Mouse (Mus musculus): ENCODE measurements around the gene S1pr5. TPM values are rescaled to one million over a fixed set of nuclear protein-coding genes. Genes with fewer than 3 reads are reported as not detected.
A peak's percentile ranks its signal among the peaks of the same experiment; 100 is the strongest.
"Not testable (repeated sequence)": the region's sequence is repeated elsewhere in the genome, so short reads cannot be mapped to it uniquely, and the experiment has no call there.

The S1pr5 gene
- 4.7 and 5.0 TPM in 2 replicates for polyA plus RNA-seq (2015; fragmentation: Nextera tagmentation; extraction: Ambion mirVana)

GRCm38 (mm10) chr9:21248326-21248725 is at the start of gene S1pr5:
S1pr5 (minus strand) TSS chr9:21248443.
- no peak for TF ChIP-seq EP300 (optimal IDR thresholded peaks at IDR 0.05)
- TF ChIP-seq CTCF (IDR thresholded peaks at IDR 0.05; ENCODE audit: low read depth), result no peak
- DNase-seq (ENCODE audit: low spot score), result peak; percentile 77
- peaks cover 5% of the 10 kb centered on the region for H3K27me3 ChIP-seq (ENCODE audit: control insufficient read depth, insufficient read depth, low read length)
- H3K36me3 ChIP-seq (ENCODE audit: control insufficient read depth, insufficient read depth, low read length), result no peaks in the 10 kb centered on the region
- peak within 1 kb of the TSS; percentile 76 for H3K27ac ChIP-seq (replicated peaks)
- H3K4me3 ChIP-seq (ENCODE audit: low read depth, low read length), result peak within 1 kb of the TSS; percentile 29
- no peaks in the 10 kb centered on the region for H3K9me3 ChIP-seq (ENCODE audit: control insufficient read depth, low read length)
- peak; percentile 43; the same call in 1 of the 2 replicates for ATAC-seq (ENCODE audit: low FRiP score, low TSS enrichment)
- 2% methylated on average over 30 of the region's 30 CpGs for WGBS
- H3K9ac ChIP-seq (ENCODE audit: low read length), result peak within 1 kb of the TSS; percentile 51
- H3K4me2 ChIP-seq (replicated peaks; ENCODE audit: low read depth), result peak within 1 kb of the TSS; percentile 56
- no peaks in the 10 kb centered on the region; the same call in 1 of the 2 replicates for H3K4me1 ChIP-seq (replicated peaks; ENCODE audit: control insufficient read depth, insufficient read depth)

GRCm38 (mm10) chr9:21292271-21292670 is 44.0 kb upstream of the S1pr5 start:
- H3K4me1 ChIP-seq (replicated peaks; ENCODE audit: control insufficient read depth, insufficient read depth), result no peaks in the 10 kb centered on the region; the same call in 1 of the 2 replicates
- H3K4me3 ChIP-seq (ENCODE audit: low read depth, low read length), result no peak overlapping the region
- H3K9ac ChIP-seq (ENCODE audit: low read length), result no peak overlapping the region
- no peak for ATAC-seq (ENCODE audit: low FRiP score, low TSS enrichment)
- no peaks in the 10 kb centered on the region for H3K36me3 ChIP-seq (ENCODE audit: control insufficient read depth, insufficient read depth, low read length)
- no peak for DNase-seq (ENCODE audit: low spot score)
- H3K9me3 ChIP-seq (ENCODE audit: control insufficient read depth, low read length), result no peaks in the 10 kb centered on the region
- H3K27me3 ChIP-seq (ENCODE audit: control insufficient read depth, insufficient read depth, low read length), result no peaks in the 10 kb centered on the region
- no peak overlapping the region for H3K27ac ChIP-seq (replicated peaks)
- 85% methylated on average over 3 of the region's 3 CpGs for WGBS
- no peak overlapping the region for H3K4me2 ChIP-seq (replicated peaks; ENCODE audit: low read depth)
- TF ChIP-seq EP300 (optimal IDR thresholded peaks at IDR 0.05) (no peak), CTCF (IDR thresholded peaks at IDR 0.05; ENCODE audit: low read depth) (no peak)

GRCm38 (mm10) chr9:21291868-21292267 is 43.6 kb upstream of the S1pr5 start:
- ATAC-seq (ENCODE audit: low FRiP score, low TSS enrichment); H3K4me1 ChIP-seq (replicated peaks; ENCODE audit: control insufficient read depth, insufficient read depth); H3K27me3 ChIP-seq (ENCODE audit: control insufficient read depth, insufficient read depth, low read length); DNase-seq (ENCODE audit: low spot score); H3K9me3 ChIP-seq (ENCODE audit: control insufficient read depth, low read length); H3K36me3 ChIP-seq (ENCODE audit: control insufficient read depth, insufficient read depth, low read length): not testable (repeated sequence)
- H3K27ac ChIP-seq (replicated peaks), result peak overlapping the region; percentile 40; the same call in 1 of the 2 replicates
- peak overlapping the region; percentile 69 for H3K4me3 ChIP-seq (ENCODE audit: low read depth, low read length)
- 8% methylated on average over 7 of the region's 7 CpGs for WGBS
- 0 out of 2 replicates have a peak overlapping the region, but pooled peaks have one; percentile 8 for H3K9ac ChIP-seq (ENCODE audit: low read length)
- H3K4me2 ChIP-seq (replicated peaks; ENCODE audit: low read depth), result peak overlapping the region; percentile 56

GRCm38 (mm10) chr9:21291022-21291787 is 43.0 kb upstream of the S1pr5 start, which contains the start of gene Cdkn2d:
Cdkn2d (minus strand) TSS chr9:21291407.
- ATAC-seq (ENCODE audit: low FRiP score, low TSS enrichment) (peak; percentile 96), DNase-seq (ENCODE audit: low spot score) (peak; percentile 100)
- Histone ChIP-seq H3K4me1 (replicated peaks; ENCODE audit: control insufficient read depth, insufficient read depth) (peaks cover 6% of the 10 kb centered on the region; the same call in 1 of the 2 replicates), H3K27me3 (ENCODE audit: control insufficient read depth, insufficient read depth, low read length) (no peaks in the 10 kb centered on the region), H3K9me3 (ENCODE audit: control insufficient read depth, low read length) (no peaks in the 10 kb centered on the region), H3K4me2 (replicated peaks; ENCODE audit: low read depth) (peak within 1 kb of the TSS; percentile 80), H3K4me3 (ENCODE audit: low read depth, low read length) (peak within 1 kb of the TSS; percentile 69), H3K27ac (replicated peaks) (peak within 1 kb of the TSS; percentile 86), H3K36me3 (ENCODE audit: control insufficient read depth, insufficient read depth, low read length) (no peaks in the 10 kb centered on the region), H3K9ac (ENCODE audit: low read length) (peak within 1 kb of the TSS; percentile 77)
- WGBS, result under 1% methylated on average over 38 of the region's 51 CpGs
- TF ChIP-seq EP300 (optimal IDR thresholded peaks at IDR 0.05) (no peak), CTCF (IDR thresholded peaks at IDR 0.05; ENCODE audit: low read depth) (peak; percentile 65)

GRCm38 (mm10) chr9:21290589-21290988 is 42.3 kb upstream of the S1pr5 start:
- under 1% methylated on average over 20 of the region's 20 CpGs for WGBS
- no peaks in the 10 kb centered on the region for H3K9me3 ChIP-seq (ENCODE audit: control insufficient read depth, low read length)
- peak overlapping the region; percentile 86 for H3K27ac ChIP-seq (replicated peaks)
- peak overlapping the region; percentile 77 for H3K9ac ChIP-seq (ENCODE audit: low read length)
- no peak for ATAC-seq (ENCODE audit: low FRiP score, low TSS enrichment)
- H3K27me3 ChIP-seq (ENCODE audit: control insufficient read depth, insufficient read depth, low read length), result no peaks in the 10 kb centered on the region
- DNase-seq (ENCODE audit: low spot score), result no peak
- peak overlapping the region; percentile 80 for H3K4me2 ChIP-seq (replicated peaks; ENCODE audit: low read depth)
- TF ChIP-seq EP300 (optimal IDR thresholded peaks at IDR 0.05) (no peak), CTCF (IDR thresholded peaks at IDR 0.05; ENCODE audit: low read depth) (no peak)
- peaks cover 6% of the 10 kb centered on the region; the same call in 1 of the 2 replicates for H3K4me1 ChIP-seq (replicated peaks; ENCODE audit: control insufficient read depth, insufficient read depth)
- H3K4me3 ChIP-seq (ENCODE audit: low read depth, low read length), result peak overlapping the region; percentile 69
- no peaks in the 10 kb centered on the region for H3K36me3 ChIP-seq (ENCODE audit: control insufficient read depth, insufficient read depth, low read length)

GRCm38 (mm10) chr9:21289337-21289671 is 41.1 kb upstream of the S1pr5 start:
- no peaks in the 10 kb centered on the region for H3K9me3 ChIP-seq (ENCODE audit: control insufficient read depth, low read length)
- H3K4me1 ChIP-seq (replicated peaks; ENCODE audit: control insufficient read depth, insufficient read depth), result peaks cover 6% of the 10 kb centered on the region; the same call in 1 of the 2 replicates
- DNase-seq (ENCODE audit: low spot score) (no peak), ATAC-seq (ENCODE audit: low FRiP score, low TSS enrichment) (no peak)
- no peaks in the 10 kb centered on the region for H3K27me3 ChIP-seq (ENCODE audit: control insufficient read depth, insufficient read depth, low read length)
- no peak overlapping the region; the same call in 1 of the 2 replicates for H3K27ac ChIP-seq (replicated peaks)
- 79% methylated on average over 2 of the region's 2 CpGs for WGBS
- no peaks in the 10 kb centered on the region for H3K36me3 ChIP-seq (ENCODE audit: control insufficient read depth, insufficient read depth, low read length)
- TF ChIP-seq CTCF (IDR thresholded peaks at IDR 0.05; ENCODE audit: low read depth), result no peak
- TF ChIP-seq EP300 (optimal IDR thresholded peaks at IDR 0.05), result no peak
- no peak overlapping the region for H3K9ac ChIP-seq (ENCODE audit: low read length)
- H3K4me3 ChIP-seq (ENCODE audit: low read depth, low read length), result no peak overlapping the region
- peak overlapping the region; percentile 80 for H3K4me2 ChIP-seq (replicated peaks; ENCODE audit: low read depth)

Measured in stomach, postnatal 0 days (tissue).